Mouse (Mus musculus) lung, adult 2 months (tissue): Measurements from ENCODE around the gene Sipa1l1.

ENCODE experiments used
- CTCF ChIP-seq: fragments of 200-500 bp; IDR thresholded peaks from 2 replicates; pipeline ENCODE4 v1.5.1; 2011; ENCODE audit warnings: mild to moderate bottlenecking, low read length, control low read depth; ENCODE audit not compliant: insufficient read depth
- POLR2A ChIP-seq: fragments of 200-500 bp; IDR thresholded peaks from 2 replicates; pipeline ENCODE4 v1.6.1; 2011; ENCODE audit warnings: low read depth, mild to moderate bottlenecking, control low read depth, low read length, borderline replicate concordance; ENCODE audit errors: extremely low read depth

DNA sequence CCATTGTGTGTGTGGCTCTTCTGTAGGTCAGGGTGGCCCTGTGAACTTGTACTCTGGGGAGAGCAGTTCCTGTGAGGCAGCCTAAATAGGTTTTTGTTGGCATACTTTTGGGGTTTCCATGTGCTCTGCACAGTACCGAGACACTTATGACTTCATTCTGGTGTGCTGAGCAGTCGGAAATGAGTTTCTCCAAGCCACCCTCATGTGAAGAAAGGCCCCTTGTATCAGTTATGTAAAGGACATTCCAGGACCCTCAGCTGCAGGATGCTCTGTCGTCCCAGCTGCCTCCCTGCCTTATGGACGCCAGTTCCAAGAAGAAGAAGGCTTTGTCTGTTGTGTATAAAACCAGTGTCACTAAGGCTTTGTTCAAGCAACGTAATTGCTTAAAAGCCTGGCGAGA lies 116.9 kb downstream of the Sipa1l1 start:
- TF ChIP-seq CTCF (no peak), POLR2A (no peak)
